Mouse (Mus musculus) kidney, postnatal 0 days (tissue): ENCODE data around the gene Sstr5. TPM values are rescaled to one million over a fixed set of nuclear protein-coding genes. Genes with fewer than 3 reads are reported as not detected.

Experiments
- ATAC-seq: fragments of 200-750 bp; cut with Nextera tagmentation; replicated peaks from 2 replicates; pipeline ENCODE4 v1.8.0; 2017; ENCODE audit warnings: low read depth, moderate number of reproducible peaks, moderate TSS enrichment, moderate library complexity; ENCODE audit not compliant: low FRiP score
- DNase-seq: peaks from one replicate; pipeline ENCODE4 v3.0.0-alpha.2; 2016; ENCODE audit warnings: low spot score
- H3K27ac ChIP-seq: fragments of 300-500 bp; sonication (generic); 2 replicates; pipeline ENCODE4 v1.5.1; 2014; ENCODE audit warnings: mild to moderate bottlenecking
- H3K27me3 ChIP-seq: fragments of 300-500 bp; sonication (generic); 2 replicates; pipeline ENCODE4 v1.6.1; 2014; ENCODE audit warnings: low read length, mixed read lengths; ENCODE audit not compliant: insufficient read depth
- H3K36me3 ChIP-seq: fragments of 300-500 bp; sonication (generic); 2 replicates; pipeline ENCODE4 v1.6.1; 2014; ENCODE audit warnings: low read length, mixed read lengths; ENCODE audit not compliant: insufficient read depth
- H3K4me1 ChIP-seq: fragments of 300-500 bp; sonication (generic); replicated peaks from 2 replicates; pipeline ENCODE4 v1.6.1; 2014; ENCODE audit warnings: antibody characterized with exemption, low read length, mixed read lengths; ENCODE audit not compliant: insufficient read depth
- H3K4me2 ChIP-seq: fragments of 300-500 bp; sonication (generic); 2 replicates; pipeline ENCODE4 v1.6.1; 2014; ENCODE audit warnings: mild to moderate bottlenecking, low read length, moderate library complexity, mixed read lengths
- H3K4me3 ChIP-seq: fragments of 300-500 bp; sonication (generic); replicated peaks from 2 replicates; pipeline ENCODE4 v1.5.1; 2014; ENCODE audit warnings: low read depth, low read length
- H3K9ac ChIP-seq: fragments of 300-500 bp; sonication (generic); 2 replicates; pipeline ENCODE4 v1.6.1; 2014; ENCODE audit warnings: low read depth, low read length
- H3K9me3 ChIP-seq: fragments of 300-500 bp; sonication (generic); replicated peaks from 2 replicates; pipeline ENCODE4 v1.6.1; 2016; ENCODE audit warnings: low read length, inconsistent platforms, mixed read lengths
- CTCF ChIP-seq: IDR thresholded peaks from 2 replicates; pipeline ENCODE4 v1.5.1; 2016; ENCODE audit warnings: antibody characterized with exemption, low read depth, mild to moderate bottlenecking, moderate library complexity
- WGBS: fragments of 180-500 bp; shearing (Covaris S2); extraction: QIAGEN DNeasy Blood & Tissue Kit; methylation state at CpG from one replicate; pipeline ENCODE4 v1.1.7; 2014; 5-methylcytosine and 5-hydroxymethylcytosine counted together
- polyA plus RNA-seq: library from polyadenylated mRNA; unstranded; fragments of >200 nt; fragmentation: Nextera tagmentation; extraction: Ambion mirVana; gene quantifications from 2 replicates; pipeline ENCODE4 v1.2.1, GENCODE M21; 2015

Gene Sstr5
- polyA plus RNA-seq, 1 experiment from 2014 or later: not detected

DNA sequence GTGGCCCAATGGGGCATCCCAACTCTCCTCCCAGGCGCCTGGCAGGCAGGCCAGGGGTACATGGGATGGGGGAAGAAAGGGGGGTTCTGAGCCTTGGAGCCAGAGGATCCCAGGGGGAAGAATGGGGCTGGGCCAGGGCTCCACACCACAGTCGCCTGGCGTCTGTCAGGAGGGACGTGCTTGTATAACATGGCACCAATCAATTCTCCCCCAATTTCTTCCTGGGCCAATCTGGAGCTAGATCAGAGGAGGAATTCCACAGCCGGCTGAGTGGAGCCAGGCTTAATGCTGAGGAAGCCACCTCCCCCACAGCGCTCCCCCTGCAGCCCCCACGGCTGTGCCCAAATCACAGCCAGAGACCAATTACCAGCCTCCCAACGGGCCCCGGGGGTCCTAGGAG, 23.4 kb upstream of the Sstr5 start:
- H3K4me1 ChIP-seq: no peaks in the 10 kb centered on the region
- no peaks in the 10 kb centered on the region for H3K9me3 ChIP-seq
- H3K4me2 ChIP-seq: no peak overlapping the region
- no peak for TF ChIP-seq CTCF
- H3K27me3 ChIP-seq: no peaks in the 10 kb centered on the region
- 22% methylated on average over 9 of the region's 9 CpGs for WGBS
- no peak overlapping the region for H3K9ac ChIP-seq
- ATAC-seq: no peak
- H3K27ac ChIP-seq: no peak overlapping the region
- no peak for DNase-seq
- no peaks in the 10 kb centered on the region for H3K36me3 ChIP-seq
- H3K4me3 ChIP-seq: no peak overlapping the region

- Histone ChIP-seq H3K4me3 (no peak overlapping the region), H3K4me1 (no peaks in the 10 kb centered on the region), H3K9me3 (no peaks in the 10 kb centered on the region), H3K9ac (no peak overlapping the region), H3K27ac (no peak overlapping the region), H3K27me3 (no peaks in the 10 kb centered on the region), H3K4me2 (no peak overlapping the region), H3K36me3 (no peaks in the 10 kb centered on the region)
- no peak for ATAC-seq
- no peak for TF ChIP-seq CTCF
- DNase-seq: no peak
- WGBS: 80% methylated on average over 5 of the region's 5 CpGs
Measured at GRCm38 (mm10) chr17:25519511-25519910, 22.4 kb upstream of the Sstr5 start.

DNA sequence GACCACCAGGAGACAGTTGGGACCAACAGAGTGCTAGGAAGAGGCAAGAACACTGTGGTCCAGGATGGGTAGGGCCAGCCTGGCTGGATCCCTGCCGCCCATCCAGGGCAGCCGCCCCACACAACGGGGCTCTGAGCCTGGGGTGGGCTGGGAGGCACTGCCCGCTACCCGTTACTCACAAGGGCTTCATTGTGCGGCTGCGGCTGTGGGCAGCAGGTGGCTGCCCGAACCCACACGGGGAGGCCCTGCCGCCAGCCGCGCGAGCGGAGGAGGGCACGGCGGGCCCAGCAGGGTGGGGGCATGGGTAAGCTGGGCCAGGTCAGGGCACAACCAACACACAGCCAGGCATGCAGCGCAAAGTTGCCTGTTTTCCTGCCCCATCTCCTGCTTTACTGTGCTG, 21.1 kb upstream of the Sstr5 start:
- Histone ChIP-seq H3K9me3 (no peaks in the 10 kb centered on the region), H3K4me2 (no peak overlapping the region), H3K36me3 (no peaks in the 10 kb centered on the region), H3K4me3 (no peak overlapping the region), H3K27me3 (no peaks in the 10 kb centered on the region), H3K9ac (no peak overlapping the region), H3K4me1 (no peaks in the 10 kb centered on the region), H3K27ac (no peak overlapping the region)
- no peak for TF ChIP-seq CTCF
- no peak; the same call in 1 of the 2 replicates for ATAC-seq
- DNase-seq: no peak
- WGBS: 85% methylated on average over 17 of the region's 17 CpGs

GRCm38 (mm10) chr17:25516315-25516714, 19.2 kb upstream of the Sstr5 start:
- no peaks in the 10 kb centered on the region for H3K27me3 ChIP-seq
- DNase-seq (no peak), ATAC-seq (no peak)
- no peaks in the 10 kb centered on the region for H3K36me3 ChIP-seq
- TF ChIP-seq CTCF: no peak
- H3K4me1 ChIP-seq: no peaks in the 10 kb centered on the region
- no peaks in the 10 kb centered on the region for H3K9me3 ChIP-seq
- no peak overlapping the region for H3K4me3 ChIP-seq
- H3K9ac ChIP-seq: no peak overlapping the region
- H3K4me2 ChIP-seq: no peak overlapping the region
- H3K27ac ChIP-seq: no peak overlapping the region
- 18% methylated on average over 5 of the region's 5 CpGs for WGBS

- no peak for ATAC-seq
Measured at GRCm38 (mm10) chr17:25514055-25514454, 17.0 kb upstream of the Sstr5 start.

GRCm38 (mm10) chr17:25511876-25512275, 14.8 kb upstream of the Sstr5 start:
- H3K9me3 ChIP-seq: no peaks in the 10 kb centered on the region
- H3K4me3 ChIP-seq: no peak overlapping the region
- no peak overlapping the region for H3K9ac ChIP-seq
- no peak for DNase-seq
- no peak overlapping the region for H3K27ac ChIP-seq
- H3K4me1 ChIP-seq: no peaks in the 10 kb centered on the region
- no peaks in the 10 kb centered on the region for H3K27me3 ChIP-seq
- WGBS: 81% methylated on average over 3 of the region's 3 CpGs
- H3K36me3 ChIP-seq: no peaks in the 10 kb centered on the region
- no peak for ATAC-seq
- no peak overlapping the region for H3K4me2 ChIP-seq
- TF ChIP-seq CTCF: no peak

More at GRCm38 (mm10) chr17:25514055-25514454, 17.0 kb upstream of the Sstr5 start:
- TF ChIP-seq CTCF: no peak
- no peak overlapping the region for H3K4me2 ChIP-seq
- H3K9ac ChIP-seq: no peak overlapping the region
- no peaks in the 10 kb centered on the region for H3K4me1 ChIP-seq
- 93% methylated on average over 2 of the region's 2 CpGs for WGBS
- no peaks in the 10 kb centered on the region for H3K27me3 ChIP-seq
- H3K4me3 ChIP-seq: no peak overlapping the region
- H3K27ac ChIP-seq: no peak overlapping the region
- H3K36me3 ChIP-seq: no peaks in the 10 kb centered on the region
- no peaks in the 10 kb centered on the region for H3K9me3 ChIP-seq
- DNase-seq: no peak
